Mouse (Mus musculus) midbrain, embryonic 14.5 days (tissue): ENCODE data around the gene Paqr7. TPM values are rescaled to one million over a fixed set of nuclear protein-coding genes. Genes with fewer than 3 reads are reported as not detected.
A peak's percentile ranks its signal among the peaks of the same experiment; 100 is the strongest.

Experiments used
- ATAC-seq: fragments of 200-750 bp; cut with Nextera tagmentation; 2 replicates; pipeline ENCODE4 v1.8.0; 2017; ENCODE audit warnings: moderate number of reproducible peaks, moderate library complexity; ENCODE audit not compliant: low FRiP score, low TSS enrichment
- DNase-seq: peaks from one replicate; pipeline ENCODE4 v3.0.0-alpha.2; 2015
- H3K27ac ChIP-seq: fragments of 300-500 bp; sonication (generic); replicated peaks from 2 replicates; pipeline ENCODE4 v1.5.1; 2014; ENCODE audit warnings: mild to moderate bottlenecking, low read depth, low read length, moderate library complexity
- H3K27me3 ChIP-seq: fragments of 300-500 bp; sonication (generic); 2 replicates; pipeline ENCODE4 v1.6.1; 2014; ENCODE audit warnings: low read length, control low read depth, mixed read lengths; ENCODE audit not compliant: control insufficient read depth, insufficient read depth
- H3K36me3 ChIP-seq: fragments of 300-500 bp; sonication (generic); 2 replicates; pipeline ENCODE4 v1.6.1; 2014; ENCODE audit warnings: low read length, control low read depth; ENCODE audit not compliant: control insufficient read depth, insufficient read depth
- H3K4me1 ChIP-seq: fragments of 300-500 bp; sonication (generic); 2 replicates; pipeline ENCODE4 v1.6.1; 2014; ENCODE audit warnings: mild to moderate bottlenecking, antibody characterized with exemption, low read length, control low read depth; ENCODE audit not compliant: control insufficient read depth, insufficient read depth
- H3K4me2 ChIP-seq: fragments of 300-500 bp; sonication (generic); 2 replicates; pipeline ENCODE4 v1.6.1; 2014; ENCODE audit warnings: mild to moderate bottlenecking, low read length, moderate library complexity
- H3K4me3 ChIP-seq: fragments of 300-500 bp; sonication (generic); replicated peaks from 2 replicates; pipeline ENCODE4 v1.5.1; 2014; ENCODE audit warnings: low read depth, low read length
- H3K9ac ChIP-seq: fragments of 300-500 bp; sonication (generic); replicated peaks from 2 replicates; pipeline ENCODE4 v1.6.1; 2014; ENCODE audit warnings: mild to moderate bottlenecking, low read length, moderate library complexity
- H3K9me3 ChIP-seq: fragments of 300-500 bp; sonication (generic); 2 replicates; pipeline ENCODE4 v1.6.1; 2016; ENCODE audit warnings: low read length, control low read depth, mixed read lengths; ENCODE audit not compliant: control insufficient read depth
- WGBS: fragments of 180-500 bp; shearing (Covaris S2); extraction: QIAGEN DNeasy Blood & Tissue Kit; methylation state at CpG from one replicate; pipeline ENCODE4 v1.1.7; 2014; 5-methylcytosine and 5-hydroxymethylcytosine counted together
- polyA plus RNA-seq: library from polyadenylated mRNA; unstranded; fragments of >200 nt; fragmentation: Nextera tagmentation; extraction: Ambion mirVana; gene quantifications from 2 replicates; pipeline ENCODE4 v1.2.1, GENCODE M21; 2014

Paqr7 gene
- polyA plus RNA-seq = 6.6 and 14.3 TPM in 2 replicates

DNA sequence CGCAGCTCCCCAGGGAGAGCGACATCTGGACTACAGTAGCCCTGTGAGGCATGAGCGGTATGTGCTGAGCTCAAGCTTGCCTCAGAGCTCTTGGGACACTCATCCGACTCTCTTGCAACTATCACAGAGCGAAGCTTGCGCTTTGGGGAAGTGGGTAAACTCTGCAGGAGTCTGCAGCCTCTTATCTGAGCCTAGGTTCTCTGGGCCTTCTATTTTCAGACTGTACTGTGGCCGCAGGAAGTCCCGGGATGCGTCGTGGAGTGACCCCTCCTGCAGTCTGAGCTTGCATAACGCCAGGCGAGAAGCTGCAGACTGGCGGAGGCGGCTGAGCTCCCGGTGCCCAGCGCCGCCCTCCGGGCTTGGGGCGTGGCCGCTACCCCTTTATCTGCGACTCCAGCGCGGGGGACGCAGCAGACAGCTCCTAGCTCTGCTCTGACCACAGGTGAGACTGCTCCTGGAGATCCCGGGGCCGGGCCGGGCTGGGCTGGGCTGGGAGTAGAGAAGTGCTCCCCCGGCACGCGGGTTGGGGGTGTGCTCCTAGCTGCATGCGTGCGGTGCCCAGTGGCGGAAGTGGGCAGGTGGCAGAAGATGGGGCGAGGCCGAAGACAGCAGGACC lies at the start of gene Paqr7:
TSS of gene Paqr7 (plus strand) at position 103 of the 616 bp plus-strand sequence.
- peak; percentile 55; the same call in 1 of the 2 replicates for ATAC-seq
- WGBS = 4% methylated on average over 35 of the region's 35 CpGs
- Histone ChIP-seq H3K4me2 (peak within 1 kb of the TSS; percentile 92), H3K9ac (peak within 1 kb of the TSS; percentile 65), H3K9me3 (no peaks in the 10 kb centered on the region), H3K36me3 (no peaks in the 10 kb centered on the region), H3K4me1 (peaks cover 21% of the 10 kb centered on the region), H3K4me3 (peak within 1 kb of the TSS; percentile 52), H3K27ac (peak within 1 kb of the TSS; percentile 66), H3K27me3 (no peaks in the 10 kb centered on the region)
- DNase-seq = peak; percentile 77

DNA sequence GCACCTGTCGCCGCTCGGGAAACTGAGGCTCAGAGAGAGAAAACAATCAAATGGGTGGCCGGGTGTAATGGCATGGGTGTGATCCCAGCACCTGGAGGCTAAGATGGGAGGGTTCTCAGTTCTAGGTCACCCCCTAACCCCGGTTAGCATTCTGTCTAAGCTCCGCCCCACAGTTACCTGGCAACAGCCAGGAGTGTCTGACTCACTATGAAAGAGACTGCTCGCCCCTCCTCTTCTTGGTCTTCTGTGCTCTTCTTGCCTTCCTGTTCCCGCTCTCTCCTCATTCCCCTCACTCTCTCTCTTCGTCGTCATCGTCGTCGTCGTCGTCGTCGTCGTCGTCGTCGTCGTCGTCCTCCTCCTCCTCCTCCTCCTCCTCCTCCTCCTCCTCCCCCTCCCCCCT lies 48.5 kb upstream of the Paqr7 start:
- H3K36me3 ChIP-seq = no peaks in the 10 kb centered on the region
- H3K9ac ChIP-seq = no peak overlapping the region
- H3K4me3 ChIP-seq = no peak overlapping the region
- no peak overlapping the region for H3K27ac ChIP-seq
- no peak for DNase-seq
- H3K4me2 ChIP-seq = no peak overlapping the region
- H3K4me1 ChIP-seq = peaks cover 45% of the 10 kb centered on the region
- no peaks in the 10 kb centered on the region for H3K9me3 ChIP-seq
- no peak for ATAC-seq
- H3K27me3 ChIP-seq = no peaks in the 10 kb centered on the region
- WGBS = 60% methylated on average over 23 of the region's 23 CpGs

DNA sequence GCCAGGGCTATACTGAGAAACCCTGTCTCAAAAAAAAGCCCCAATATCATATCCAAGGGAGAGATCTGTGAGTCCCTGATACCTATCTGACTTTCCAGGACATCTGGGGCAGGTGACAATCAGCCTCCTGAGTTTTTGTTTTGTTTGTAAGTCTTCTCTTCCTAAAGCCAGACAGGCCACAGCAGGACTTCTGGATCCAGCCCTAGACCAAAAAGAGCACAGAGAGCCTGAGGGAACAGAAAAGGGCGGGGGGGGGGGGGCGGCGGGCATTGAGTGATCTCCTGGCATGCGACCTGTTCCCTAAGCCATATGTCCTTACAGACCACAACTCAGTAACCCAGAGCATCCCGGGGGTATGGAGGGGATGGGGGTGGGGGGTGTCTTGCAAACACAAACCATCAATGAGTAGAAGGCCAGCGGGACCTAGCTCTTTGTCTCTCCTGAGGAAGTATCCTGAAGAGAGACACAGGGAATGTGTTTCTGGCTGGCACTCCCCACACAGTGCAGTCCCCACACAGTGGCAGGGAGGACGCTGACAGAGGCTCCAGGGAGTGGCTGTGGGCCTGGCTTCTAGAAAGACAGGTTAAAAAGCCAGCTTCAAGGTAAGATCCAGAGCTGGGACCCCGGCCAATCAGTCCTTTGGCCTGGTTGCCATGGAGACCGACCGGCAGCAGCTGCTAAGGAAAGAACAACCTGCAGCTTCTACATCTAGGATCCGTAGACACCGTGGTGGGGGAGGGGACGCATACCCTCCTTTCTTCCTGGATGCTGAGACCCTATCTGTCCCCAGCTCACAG lies 46.7 kb upstream of the Paqr7 start:
- no peak overlapping the region for H3K4me3 ChIP-seq
- 8% methylated on average over 13 of the region's 13 CpGs for WGBS
- peak; percentile 66; the same call in 1 of the 2 replicates for ATAC-seq
- H3K4me2 ChIP-seq = peak overlapping the region; percentile 41
- H3K27ac ChIP-seq = peak overlapping the region; percentile 99
- DNase-seq = peak; percentile 93
- H3K36me3 ChIP-seq = no peaks in the 10 kb centered on the region
- no peaks in the 10 kb centered on the region for H3K9me3 ChIP-seq
- no peaks in the 10 kb centered on the region for H3K27me3 ChIP-seq
- H3K4me1 ChIP-seq = peaks cover 50% of the 10 kb centered on the region
- peak overlapping the region; percentile 51 for H3K9ac ChIP-seq

DNA sequence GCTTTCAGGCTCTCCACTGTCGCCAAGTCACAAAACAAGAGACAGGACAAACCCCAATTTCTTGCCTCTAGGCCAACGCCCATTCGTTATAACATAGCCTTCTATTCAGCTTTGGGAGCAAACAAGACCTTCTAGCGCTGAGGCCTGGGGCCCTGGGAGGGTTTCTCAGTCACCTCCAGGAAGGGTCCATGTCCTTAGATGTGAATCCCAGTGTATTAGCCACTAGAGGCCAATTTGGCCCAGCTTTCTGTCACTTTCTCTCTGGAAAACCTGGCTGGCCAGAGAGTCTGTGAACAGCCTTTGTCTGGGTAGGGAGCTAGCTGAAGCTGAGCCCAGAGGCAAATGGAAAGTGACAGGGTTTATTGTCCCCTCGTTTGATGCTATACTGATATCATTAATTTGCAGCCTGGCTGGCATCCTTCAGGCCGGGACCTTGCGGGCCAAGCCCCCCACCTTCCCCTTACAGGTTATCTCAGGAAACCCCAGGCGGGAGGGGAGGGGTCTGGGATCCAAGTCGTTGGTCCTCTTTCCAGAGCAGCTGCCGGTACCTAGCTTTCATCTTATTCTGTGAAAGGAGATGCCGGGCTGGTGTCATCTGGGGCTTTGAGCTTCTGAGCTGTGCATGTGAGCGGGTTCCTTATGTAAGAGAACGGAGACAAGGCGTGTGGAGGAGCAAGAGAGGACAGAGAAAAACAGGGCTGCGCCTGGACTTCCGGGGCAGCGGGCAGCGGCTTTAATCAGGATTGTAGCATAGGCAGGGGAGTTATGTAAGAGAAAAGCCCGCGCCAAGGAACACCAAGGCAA lies 45.9 kb upstream of the Paqr7 start:
- no peaks in the 10 kb centered on the region for H3K9me3 ChIP-seq
- DNase-seq (peak; percentile 79), ATAC-seq (peak; percentile 67; the same call in 1 of the 2 replicates)
- WGBS = 7% methylated on average over 20 of the region's 20 CpGs
- H3K4me2 ChIP-seq = peak overlapping the region; percentile 41
- peaks cover 47% of the 10 kb centered on the region for H3K4me1 ChIP-seq
- H3K9ac ChIP-seq = peak overlapping the region; percentile 51
- no peaks in the 10 kb centered on the region for H3K27me3 ChIP-seq
- peak overlapping the region; percentile 99 for H3K27ac ChIP-seq
- H3K36me3 ChIP-seq = no peaks in the 10 kb centered on the region
- no peak overlapping the region for H3K4me3 ChIP-seq

DNA sequence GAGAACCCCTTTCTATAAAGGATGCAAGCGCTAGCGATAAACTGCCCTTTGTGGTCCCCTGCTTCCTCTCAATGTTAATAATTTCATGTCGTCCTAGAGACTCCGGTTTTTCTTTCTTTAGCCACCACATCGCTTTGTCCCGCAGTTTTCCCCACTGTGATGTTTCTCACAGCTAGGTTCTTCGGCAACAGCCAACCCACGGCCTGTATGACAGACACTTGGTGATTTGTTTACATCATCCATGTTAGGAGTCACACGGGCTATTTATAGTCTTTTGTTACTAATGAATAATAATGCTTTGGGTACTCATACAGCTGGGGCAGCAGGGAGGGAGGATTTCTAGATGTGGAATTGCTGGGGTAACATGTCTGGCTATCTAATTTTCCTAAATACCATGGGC lies 45.0 kb upstream of the Paqr7 start:
- Histone ChIP-seq H3K9me3 (no peaks in the 10 kb centered on the region), H3K4me2 (peak overlapping the region; percentile 41; the same call in 1 of the 2 replicates), H3K27ac (peak overlapping the region; percentile 99), H3K9ac (no peak overlapping the region), H3K4me1 (peaks cover 38% of the 10 kb centered on the region), H3K4me3 (no peak overlapping the region), H3K27me3 (no peaks in the 10 kb centered on the region), H3K36me3 (no peaks in the 10 kb centered on the region)
- DNase-seq (no peak), ATAC-seq (no peak)
- WGBS = 46% methylated on average over 9 of the region's 9 CpGs

DNA sequence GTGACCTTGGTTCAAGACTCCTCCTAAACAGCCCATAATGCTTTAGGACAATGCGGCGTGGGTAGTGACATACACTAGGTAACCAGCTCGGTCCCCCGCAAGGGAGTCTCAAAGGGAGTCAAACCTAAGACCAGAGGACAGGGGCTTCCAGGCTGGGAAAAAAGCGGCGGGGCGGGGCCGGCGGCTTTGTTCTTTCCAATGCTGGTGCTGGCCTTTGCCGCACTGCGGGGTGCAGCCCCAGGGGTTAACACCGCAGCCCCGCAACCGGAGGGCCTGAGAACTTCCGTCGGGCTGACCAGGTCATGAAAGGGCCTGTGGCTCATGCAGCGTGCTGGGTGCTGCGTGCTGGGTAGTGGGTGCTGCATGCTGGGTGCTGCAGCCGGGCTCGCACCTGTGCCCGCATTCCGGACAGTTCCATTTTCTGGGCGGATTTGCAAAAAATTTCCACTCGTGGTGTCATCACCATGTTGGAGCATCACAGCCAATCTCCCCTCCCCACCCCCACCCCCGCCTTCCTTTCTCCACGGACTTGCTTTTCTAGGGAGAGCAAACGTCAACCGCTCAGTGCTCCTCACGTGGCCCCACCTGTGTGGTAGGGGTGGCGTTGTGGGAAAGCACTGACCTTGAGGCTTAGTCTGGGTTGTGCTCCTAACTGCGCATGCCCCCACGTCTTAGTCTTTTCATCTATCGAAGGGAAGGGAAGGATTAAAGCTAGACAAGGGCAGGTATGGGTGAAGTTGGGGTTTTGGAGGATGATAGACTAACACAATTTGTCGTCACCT lies 42.7 kb upstream of the Paqr7 start:
- peak overlapping the region; percentile 26; the same call in 1 of the 2 replicates for H3K9ac ChIP-seq
- H3K27ac ChIP-seq = no peak overlapping the region
- DNase-seq (no peak), ATAC-seq (no peak)
- H3K36me3 ChIP-seq = no peaks in the 10 kb centered on the region
- H3K4me1 ChIP-seq = peaks cover 33% of the 10 kb centered on the region
- H3K27me3 ChIP-seq = no peaks in the 10 kb centered on the region
- no peak overlapping the region for H3K4me3 ChIP-seq
- WGBS = 21% methylated on average over 34 of the region's 34 CpGs
- H3K9me3 ChIP-seq = no peaks in the 10 kb centered on the region
- peak overlapping the region; percentile 31 for H3K4me2 ChIP-seq

DNA sequence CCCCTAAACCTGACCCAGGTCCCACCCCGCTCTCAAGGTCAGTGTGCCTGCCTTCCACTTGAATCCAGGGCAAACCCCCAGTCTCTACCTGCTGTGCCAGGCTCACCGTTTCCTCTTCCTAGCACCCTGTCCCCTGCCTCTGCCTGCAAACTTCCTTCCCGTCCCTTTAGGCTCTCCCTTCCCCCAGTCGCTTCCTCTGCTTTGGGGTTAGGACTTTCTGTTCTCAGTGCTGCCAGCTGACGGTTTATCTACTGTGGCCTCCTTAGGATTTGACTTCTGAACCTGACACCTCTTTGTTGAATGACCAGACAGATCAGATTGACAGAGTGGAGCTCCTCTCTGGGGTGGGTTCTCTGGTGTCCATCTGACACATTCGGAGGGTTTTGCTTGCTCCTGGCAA lies 41.2 kb upstream of the Paqr7 start:
- WGBS = 55% methylated on average over 6 of the region's 6 CpGs
- H3K4me1 ChIP-seq = peaks cover 24% of the 10 kb centered on the region
- DNase-seq (no peak), ATAC-seq (no peak)
- no peak overlapping the region for H3K9ac ChIP-seq
- no peaks in the 10 kb centered on the region for H3K9me3 ChIP-seq
- H3K27ac ChIP-seq = no peak overlapping the region
- H3K36me3 ChIP-seq = no peaks in the 10 kb centered on the region
- no peaks in the 10 kb centered on the region for H3K27me3 ChIP-seq
- no peak overlapping the region for H3K4me3 ChIP-seq
- no peak overlapping the region for H3K4me2 ChIP-seq
